In the genomic region with DNA sequence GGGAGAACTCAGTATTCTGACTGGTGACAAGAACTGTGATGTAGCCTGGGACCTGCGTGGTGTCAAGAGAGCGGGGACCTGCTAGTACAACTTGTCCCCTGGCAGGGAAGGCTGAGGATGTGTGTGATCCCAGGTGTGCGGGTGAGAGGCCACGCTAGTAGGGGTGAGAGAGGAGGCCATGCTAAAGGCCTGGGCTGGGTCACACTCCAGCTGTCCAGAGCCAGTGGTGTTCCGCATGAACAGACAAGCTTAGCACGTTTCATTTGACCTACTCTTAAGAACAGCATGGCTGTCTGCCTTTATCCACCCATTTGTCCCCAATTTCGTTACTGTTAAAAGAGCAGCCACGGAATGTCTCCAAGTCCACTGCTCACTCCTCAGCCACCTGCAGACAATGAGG, we compare ENCODE assay signal across 15 mouse cellular contexts.
"Had no signal": no experiment of that assay in that cellular context is flagged by ENCODE, and none has a peak within 500 bp of the region (broad histone marks: within the 10 kb centered on the region; RNA-seq: fewer than 3 reads in every experiment).

No protein-coding gene starts in this region.

- H3K27me3 ChIP-seq: intestine, embryonic 15.5 days; liver, embryonic 15.5 days; neural tube, embryonic 13.5 days; stomach, embryonic 15.5 days had no signal

- ATAC-seq: intestine, embryonic 15.5 days; lung, postnatal 0 days had no signal

- H3K27ac ChIP-seq: intestine, embryonic 15.5 days; layer of hippocampus, adult 2 months; liver, embryonic 15.5 days; neural tube, embryonic 13.5 days; stomach, embryonic 15.5 days had no signal

- H3K4me1 ChIP-seq: intestine, embryonic 15.5 days; liver, embryonic 15.5 days; neural tube, embryonic 13.5 days; stomach, embryonic 15.5 days had no signal

- H3K36me3 ChIP-seq: intestine, embryonic 15.5 days; liver, embryonic 15.5 days had no signal

- DNase-seq: lung, adult 2 months; lung, postnatal 36 days; midbrain, embryonic 14.5 days; retina, postnatal 1 day; right cerebral cortex, postnatal 4 days; spleen, adult 18-20 months; thymus, adult 2 months; thymus, postnatal 25 days had no signal

- H3K4me2 ChIP-seq: intestine, embryonic 15.5 days; liver, embryonic 11.5 days; liver, embryonic 15.5 days; neural tube, embryonic 13.5 days; stomach, embryonic 15.5 days had no signal

- H3K4me3 ChIP-seq: intestine, embryonic 15.5 days; layer of hippocampus, adult 2 months; liver, embryonic 15.5 days; neural tube, embryonic 13.5 days; stomach, embryonic 15.5 days had no signal

- H3K9me3 ChIP-seq: intestine, embryonic 15.5 days; liver, embryonic 15.5 days; stomach, embryonic 15.5 days had no signal

- H3K9ac ChIP-seq: intestine, embryonic 15.5 days; liver, embryonic 15.5 days; neural tube, embryonic 13.5 days; stomach, embryonic 15.5 days had no signal
